Mouse (Mus musculus): ENCODE data around the gene Rapgef1.
A peak's percentile ranks its signal among the peaks of the same experiment; 100 is the strongest.

Gene Rapgef1

DNA sequence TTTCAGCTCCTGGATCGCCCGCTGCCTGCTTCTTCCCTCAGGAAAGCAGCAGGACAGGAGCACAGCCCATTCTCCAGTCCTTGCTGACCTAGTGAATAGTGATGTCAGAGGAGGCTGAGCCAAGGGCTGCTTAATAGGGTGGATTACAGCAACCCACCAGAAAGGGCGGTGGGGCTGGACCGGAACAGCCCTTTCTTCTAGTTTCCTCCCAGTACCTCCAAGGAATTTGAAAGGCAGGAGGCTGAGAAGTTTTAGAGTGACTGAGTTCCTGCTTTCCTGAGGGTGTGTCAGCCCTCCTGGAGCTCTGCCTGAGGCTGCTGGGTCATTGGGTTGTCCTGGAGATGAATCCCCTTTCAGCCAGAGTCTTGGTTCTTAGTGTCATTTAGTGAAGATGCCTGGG is 23.9 kb downstream of the Rapgef1 start:
- DNase-seq (ENCODE audit: low spot score in 2 of 2), result no peak

DNA sequence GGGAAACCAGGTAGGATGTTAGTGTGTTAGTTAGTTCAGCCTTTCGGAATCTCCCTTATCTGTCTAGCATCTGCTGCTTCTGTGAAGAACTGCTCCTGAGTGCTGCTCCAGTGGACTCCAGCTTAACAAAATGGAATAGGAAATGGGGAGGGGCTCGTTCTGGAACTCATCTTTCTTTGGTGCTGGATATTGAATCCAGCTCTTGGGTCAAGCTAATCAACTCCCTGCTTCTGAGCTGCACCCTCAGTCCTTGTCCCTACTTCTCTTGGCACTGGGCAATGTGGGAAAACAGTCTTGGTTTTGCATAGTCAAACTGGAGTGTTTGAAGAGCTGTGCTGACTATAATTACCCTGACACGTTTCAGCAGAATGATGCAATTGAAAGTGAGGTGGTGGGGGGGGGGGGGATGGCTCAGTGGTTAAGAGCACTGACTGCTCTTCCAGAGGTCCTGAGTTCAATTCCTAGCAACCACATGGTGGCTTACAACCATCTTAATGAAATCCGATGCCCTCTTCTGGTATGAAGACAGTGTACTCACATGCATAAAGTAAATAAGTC is 25.6 kb downstream of the Rapgef1 start:
- DNase-seq (ENCODE audit: low spot score in 2 of 2), result no peak

DNA sequence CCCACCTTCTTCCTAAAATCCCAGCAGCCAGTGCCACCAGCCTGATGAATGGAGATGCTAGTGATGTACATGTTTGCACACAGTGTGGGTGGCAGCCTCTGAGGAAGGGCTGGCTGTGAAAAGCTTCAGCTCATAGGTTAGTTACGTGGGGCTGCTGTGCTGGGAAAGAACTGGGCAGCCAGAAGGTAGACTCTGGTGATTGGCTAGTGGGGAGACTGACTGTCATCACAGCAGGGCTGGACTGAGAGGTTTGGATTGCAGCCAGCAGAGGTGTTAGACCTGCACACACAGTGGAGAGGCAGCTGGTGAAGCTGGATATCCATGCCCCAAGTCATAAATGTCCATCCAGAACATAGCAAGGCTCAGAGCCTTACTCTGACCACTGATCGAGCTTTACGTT is 27.1 kb downstream of the Rapgef1 start:
- no peak for DNase-seq (ENCODE audit: low spot score in 2 of 2)

DNA sequence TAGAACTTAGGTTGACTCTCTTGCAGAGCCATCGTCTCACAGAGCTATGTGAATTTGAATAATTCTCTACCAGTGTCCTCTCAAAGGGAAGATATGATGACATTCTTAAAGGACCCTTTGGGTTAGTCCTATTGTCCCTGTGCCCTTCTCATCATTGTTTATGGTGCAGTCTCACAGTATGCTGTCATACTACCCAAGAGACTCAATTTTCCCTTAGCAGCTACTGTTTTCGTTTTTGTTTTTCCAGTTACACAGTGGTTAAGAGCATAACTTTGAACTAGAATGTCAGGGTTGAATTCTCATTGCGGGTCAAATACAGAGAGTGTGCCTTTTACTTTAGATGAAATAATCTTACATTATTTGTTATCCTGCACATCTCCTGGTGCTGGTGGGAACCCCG is 27.6 kb downstream of the Rapgef1 start:
- no peak for DNase-seq (ENCODE audit: low spot score in 2 of 2)

DNA sequence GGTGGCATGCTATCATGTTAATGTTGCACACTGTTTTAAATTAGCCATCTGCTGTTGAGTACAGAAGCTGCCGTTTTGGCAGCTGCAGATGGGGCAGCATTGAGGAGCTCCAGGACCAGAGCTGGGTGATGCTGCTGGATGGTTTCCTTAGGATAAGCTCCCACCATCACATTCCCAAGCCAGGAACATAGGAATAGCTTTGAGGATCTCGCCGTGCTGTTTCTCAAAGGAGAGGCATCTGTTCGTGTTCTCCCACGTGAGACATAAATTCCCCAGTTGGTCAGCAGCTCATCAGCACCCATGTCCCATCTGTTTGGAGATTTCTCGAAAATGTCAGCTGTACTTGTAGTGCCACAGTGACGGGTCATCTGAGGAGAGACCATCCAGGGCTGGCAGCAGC is 28.3 kb downstream of the Rapgef1 start:
- DNase-seq (ENCODE audit: low spot score in 2 of 2), result no peak

DNA sequence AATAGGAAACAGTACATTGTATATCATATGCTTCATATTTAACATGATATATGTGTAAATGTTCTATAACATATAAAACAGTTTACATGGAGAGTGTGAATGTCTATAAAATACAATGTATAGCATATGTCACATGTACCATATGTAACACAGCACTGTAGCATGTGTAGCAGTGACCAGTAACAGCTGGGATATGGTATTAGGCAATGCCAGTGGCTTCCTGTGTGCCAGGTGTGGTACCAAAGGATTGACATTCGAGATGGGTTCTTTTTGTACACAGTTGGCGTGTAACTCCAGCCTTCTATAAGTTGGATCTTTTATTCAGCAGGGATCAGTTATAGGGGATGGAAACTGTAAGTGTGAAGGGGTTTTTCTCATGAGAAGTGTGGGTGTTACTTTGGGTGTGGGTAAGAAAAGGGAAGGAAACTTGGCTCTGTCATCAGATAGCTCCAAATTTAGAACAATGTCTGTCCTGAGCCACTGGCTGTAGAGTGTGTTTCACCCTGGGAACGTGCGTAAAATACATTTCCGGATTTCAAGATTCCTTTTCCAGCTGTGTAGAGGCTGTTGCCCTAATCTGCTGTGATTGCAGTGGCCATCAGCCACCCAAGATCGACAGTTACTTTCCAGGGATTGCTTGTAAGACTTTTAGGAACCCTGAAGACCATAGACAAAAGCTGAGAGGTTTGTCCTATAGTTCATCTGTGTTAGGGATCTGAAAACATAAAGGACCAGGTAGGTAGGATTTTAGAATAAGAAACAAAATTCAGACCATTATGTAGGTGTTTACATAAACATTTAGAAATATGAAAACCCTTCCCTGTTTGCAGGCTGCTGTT is 29.7 kb downstream of the Rapgef1 start:
- peak; percentile 64 to 73 for DNase-seq (ENCODE audit: low spot score in 2 of 2)

DNA sequence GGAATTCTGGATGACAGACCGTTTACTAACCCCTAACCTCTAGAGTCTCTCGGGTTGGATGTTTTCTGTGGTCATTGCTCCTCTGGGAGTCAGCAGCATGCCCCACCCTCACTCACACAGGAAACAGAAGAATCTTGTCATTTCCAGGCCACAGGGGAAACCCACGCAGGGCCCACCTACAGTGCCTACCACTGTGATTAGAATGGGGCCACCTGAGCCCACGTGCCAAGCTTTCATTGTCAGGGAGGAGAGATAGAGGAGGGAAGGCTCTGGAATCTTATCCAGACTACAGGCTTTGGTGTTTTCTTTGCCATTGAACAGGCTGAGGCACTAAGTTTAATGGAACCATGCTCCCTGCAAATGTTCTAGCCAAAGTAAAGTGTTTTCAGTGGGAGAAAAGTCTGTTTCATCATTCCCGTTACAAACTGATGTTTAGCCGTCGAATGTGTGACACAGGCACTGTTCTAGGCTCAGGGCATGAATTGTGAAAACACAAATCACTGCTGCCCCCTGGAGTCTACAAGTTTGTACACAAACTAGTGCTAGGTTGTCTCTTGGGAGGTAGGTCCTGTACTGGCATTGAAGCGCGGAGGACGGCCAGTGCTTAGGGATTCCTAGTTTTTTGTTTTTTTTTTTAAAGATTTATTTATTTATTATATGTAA is 30.4 kb downstream of the Rapgef1 start:
- peak; percentile 68 to 76 for DNase-seq (ENCODE audit: low spot score in 2 of 2)

DNA sequence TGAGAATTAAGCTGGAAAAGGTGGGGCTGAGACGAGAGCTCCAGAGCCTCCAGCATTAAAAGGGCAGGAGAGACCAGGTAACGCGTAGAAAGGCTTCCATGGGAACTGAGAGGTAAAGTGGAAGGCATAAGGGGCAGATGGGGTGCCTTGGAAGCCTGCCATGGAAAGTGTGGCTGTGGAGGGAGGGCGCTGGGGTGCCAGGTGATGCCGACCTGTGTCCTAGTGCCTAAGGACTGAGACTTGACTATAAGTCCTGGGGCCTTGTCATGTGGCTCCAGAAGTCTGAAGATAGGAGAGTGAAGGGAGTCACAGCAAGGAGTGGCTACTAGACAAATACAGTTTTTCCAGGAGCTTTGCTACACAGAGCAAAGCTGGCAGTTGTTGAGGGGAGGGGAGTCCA is 32.4 kb downstream of the Rapgef1 start:
- no peak for DNase-seq (ENCODE audit: low spot score in 2 of 2)

DNA sequence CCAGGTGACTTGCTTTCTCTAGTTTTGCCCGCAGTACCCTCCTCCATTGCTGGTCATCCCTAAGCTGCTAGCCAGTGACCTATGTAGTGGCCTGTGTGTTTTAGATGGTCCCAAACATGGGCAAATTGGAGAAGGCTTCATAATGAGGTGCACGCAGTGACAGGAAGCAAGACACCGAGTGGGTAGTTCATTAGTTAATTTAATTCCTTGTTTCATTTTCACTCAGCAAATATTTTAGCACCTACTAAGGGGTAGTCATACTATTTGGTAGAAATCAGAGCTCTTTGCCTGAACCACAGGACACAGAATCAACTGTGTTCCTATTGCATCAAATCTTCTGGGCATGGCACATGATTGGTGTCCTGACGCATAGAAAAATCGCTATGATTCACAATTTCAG is 35.9 kb downstream of the Rapgef1 start:
- DNase-seq (ENCODE audit: low spot score in 2 of 2), result no peak

DNA sequence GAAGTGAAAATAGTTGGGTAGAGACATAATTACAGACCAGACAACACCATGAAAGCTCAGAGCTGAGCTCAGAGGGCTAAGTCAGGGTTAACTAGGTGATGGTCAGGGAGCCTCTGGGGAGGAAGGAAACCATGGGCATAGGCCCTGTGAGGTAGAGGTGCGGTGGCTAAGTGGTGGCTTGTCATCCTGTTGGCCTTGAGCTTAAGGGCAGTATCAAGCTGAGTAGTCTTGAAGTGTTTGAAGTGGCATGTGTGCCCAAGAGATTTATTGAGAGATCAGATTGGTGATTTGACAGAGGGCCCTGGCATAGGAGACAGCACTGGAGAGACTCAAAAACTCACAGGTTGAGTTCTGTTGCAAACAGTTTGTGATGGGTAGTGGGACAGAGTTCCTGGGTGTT is 36.6 kb downstream of the Rapgef1 start:
- DNase-seq (ENCODE audit: low spot score in 2 of 2), result no peak

DNA sequence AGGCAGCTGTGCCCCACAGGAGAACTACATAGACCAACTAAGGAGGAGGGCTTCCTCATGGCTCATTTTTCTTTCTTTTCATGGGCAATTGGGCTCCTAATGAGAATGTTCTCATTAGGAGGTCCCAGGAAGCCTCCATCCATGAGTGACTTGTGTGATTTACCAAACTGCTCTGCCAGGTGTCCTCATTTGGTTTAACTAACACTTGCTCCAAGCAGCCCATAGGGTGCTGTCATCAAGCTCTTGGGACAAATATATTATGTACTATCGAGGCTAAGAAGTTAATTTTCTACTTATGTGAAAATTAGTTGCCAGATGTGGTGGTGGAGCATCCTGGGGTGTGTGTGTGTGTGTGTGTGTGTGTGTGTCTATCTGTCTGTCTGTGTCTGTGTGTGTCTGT is 37.6 kb downstream of the Rapgef1 start:
- no peak for DNase-seq (ENCODE audit: low spot score in 2 of 2)

DNA sequence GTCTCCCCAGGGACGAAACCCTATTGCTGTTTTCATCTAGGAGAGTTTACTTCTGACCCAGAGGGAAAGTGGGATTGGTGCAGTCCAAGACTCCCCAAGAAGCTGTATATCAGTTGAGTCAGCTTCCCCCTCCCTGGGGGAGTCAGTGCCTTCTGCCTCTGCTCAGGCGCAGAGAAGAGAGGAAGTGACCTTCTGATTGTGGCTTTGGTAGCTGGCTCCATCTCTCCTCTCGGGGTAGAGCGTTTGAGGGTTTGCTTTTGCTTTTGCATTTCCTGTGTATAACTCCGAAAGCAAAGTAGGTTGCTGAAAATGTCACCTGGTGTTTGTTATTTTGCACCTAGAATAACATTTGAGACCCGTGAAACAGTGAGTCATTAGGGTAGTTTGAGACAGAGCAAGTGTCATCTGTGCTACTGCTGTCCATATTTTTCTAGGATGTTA is 42.3 kb downstream of the Rapgef1 start:
- peak; percentile 84 to 86 for DNase-seq (ENCODE audit: low spot score in 2 of 2)

DNA sequence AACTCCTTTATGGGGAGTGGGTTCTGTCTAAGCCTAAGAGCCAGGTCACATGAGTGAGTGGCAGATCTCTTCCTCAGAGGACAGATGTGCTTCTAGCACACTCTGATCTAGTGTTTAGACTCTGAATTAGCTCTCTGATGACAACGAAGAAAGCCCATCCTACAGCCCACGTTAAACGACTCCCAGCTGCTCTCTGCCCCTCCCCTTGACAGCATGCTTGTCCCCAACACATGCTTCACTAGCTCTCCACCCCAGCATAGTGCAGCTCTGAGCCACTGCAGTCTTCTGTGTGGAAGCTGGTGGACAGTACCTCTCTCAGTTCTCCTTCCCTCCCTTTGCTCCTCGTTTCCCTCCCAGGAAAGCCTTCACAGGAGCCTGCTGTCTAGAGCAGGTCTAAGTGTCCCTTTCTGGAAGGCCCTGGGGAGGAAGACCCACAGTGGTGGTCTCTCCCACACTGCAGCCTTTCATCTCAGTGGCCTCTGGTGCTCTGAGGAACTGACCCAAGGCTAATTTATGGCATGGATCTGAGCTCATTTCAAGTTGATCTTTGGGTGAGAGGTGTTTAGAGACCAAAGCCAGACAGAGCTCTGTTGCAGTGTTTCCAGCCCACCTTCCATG is 43.8 kb downstream of the Rapgef1 start:
- no peak for DNase-seq (ENCODE audit: low spot score in 2 of 2)

DNA sequence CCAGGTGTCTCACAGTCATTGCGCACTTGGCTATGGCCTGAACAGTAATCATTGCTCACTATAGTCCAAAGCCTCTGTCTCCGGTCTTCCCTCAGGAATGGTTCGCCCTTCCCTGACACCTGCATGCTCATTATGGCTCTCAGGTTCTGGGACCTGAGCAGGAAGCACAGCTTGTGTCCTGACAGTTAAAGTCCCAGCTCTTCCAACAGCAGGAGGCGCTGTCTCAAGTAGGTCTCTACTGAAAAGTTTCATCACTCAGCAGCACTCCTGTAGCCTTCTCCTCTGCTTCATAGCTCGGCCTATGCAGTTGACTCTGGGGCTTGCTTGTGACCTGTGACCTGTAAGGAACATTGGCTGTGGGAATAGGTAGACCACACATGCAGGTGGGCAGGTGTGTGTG is 45.9 kb downstream of the Rapgef1 start:
- DNase-seq (ENCODE audit: low spot score in 2 of 2), result peak in 1 of 2 experiments; percentile 37

DNA sequence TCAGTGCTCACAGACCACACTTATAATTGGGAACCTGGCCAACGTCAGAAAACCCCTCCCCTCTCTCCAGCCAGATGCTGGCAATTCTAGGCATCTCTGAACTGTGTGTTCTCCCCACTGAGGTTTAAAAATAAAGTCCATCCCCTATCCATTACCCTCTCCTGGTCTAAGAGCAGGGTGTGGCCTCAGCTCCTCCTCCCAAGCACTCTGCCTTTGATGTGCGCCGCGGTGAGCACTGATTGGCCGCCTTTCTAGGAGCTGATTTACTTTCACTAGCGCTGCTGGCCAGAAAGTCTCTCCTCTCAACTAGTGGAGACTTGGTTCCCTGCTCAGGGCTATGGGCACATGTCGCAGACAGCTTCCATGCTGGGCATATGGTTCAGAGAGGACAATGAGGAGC is 47.1 kb downstream of the Rapgef1 start:
- no peak for DNase-seq (ENCODE audit: low spot score in 2 of 2)

DNA sequence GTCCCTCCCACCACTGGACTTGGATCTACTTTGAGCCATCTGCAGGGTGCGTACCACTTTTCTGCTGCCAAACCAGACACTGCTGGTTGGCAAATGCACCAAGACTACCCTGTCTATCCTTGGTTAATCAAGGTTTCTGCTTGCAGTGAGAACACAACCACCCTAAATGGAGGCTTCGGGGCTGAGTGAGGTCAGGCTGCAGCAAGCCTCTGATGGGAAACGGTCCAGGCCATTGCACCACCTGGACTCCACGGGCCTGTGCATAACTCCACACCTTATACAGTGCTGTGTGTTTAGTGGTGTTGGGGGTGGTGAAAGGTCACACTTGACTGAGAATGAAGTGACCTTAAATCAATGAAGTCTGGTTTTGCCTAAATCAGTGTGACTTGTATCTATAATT is 47.6 kb downstream of the Rapgef1 start:
- DNase-seq (ENCODE audit: low spot score in 2 of 2), result no peak

DNA sequence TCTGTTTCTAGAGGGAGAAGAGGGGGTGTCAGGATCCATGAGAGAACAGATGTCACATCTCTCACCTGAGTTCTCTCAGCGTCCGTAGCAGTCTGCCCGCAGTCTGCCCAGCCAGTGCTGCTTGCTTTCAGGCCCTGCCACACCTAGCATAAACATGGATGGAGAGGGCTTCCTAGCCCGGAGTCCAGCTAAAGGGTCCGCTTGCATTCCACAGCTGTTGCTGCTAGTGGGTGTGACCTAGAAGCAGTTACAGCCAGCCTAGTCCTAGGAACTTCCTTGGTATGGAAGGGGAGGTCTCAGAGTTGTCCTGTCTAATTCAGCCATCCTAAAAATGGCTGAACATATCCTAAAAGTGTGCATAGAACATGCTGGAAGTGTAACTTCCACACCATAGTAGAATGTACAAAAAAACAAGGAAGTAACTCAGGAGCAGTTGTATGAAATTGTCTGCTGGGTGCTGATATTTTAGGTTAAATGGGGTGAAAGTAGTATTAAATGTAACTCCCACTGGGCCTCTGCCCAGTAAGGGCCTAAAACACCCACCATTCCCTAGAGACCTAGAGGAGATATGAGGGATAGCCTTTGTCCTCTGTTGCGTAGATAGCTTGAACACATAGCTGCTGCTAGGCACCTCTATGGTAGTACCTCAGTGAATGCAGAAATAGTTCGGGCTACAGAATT is 48.6 kb downstream of the Rapgef1 start:
- DNase-seq (ENCODE audit: low spot score in 2 of 2), result no peak

DNA sequence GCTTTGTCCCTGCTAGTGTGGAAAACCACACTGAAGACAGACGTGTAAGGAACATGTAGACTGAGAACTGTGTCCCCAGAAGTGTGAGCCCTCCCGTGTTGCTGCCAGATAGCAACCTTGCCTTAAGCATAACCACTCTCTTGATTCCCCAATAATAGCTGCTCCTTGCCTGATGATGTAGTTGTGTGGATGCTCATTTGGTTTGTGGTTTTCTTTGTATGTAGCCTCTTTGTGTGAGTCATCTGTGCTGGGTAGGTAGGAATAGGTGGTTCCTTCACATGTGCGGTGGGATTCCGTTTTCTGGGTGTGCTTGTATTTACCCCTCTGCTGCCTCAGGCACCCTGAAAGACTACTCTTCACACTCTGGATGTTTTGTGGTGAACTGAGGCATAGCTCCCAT is 49.4 kb downstream of the Rapgef1 start:
- DNase-seq (ENCODE audit: low spot score in 2 of 2), result no peak

DNA sequence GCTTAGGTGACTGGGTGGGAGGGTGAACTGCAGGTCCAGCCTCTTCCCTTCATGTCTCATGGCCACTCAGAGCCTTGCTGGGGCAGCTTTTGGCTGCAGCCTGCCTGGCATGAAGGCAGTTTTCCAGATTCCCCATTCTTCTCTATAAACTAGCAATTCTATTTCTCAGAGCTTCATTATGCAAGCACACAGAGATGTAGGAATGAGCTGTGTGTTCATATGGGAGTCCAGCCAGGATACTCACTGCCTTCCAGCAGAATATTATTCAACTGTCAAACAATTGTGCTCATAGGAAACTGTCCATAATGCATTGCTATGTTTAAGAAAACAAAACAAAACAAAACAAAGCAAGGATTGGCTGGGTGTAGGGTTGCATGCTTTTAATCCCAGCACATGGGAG is 50.2 kb downstream of the Rapgef1 start:
- no peak for DNase-seq (ENCODE audit: low spot score in 2 of 2)

DNA sequence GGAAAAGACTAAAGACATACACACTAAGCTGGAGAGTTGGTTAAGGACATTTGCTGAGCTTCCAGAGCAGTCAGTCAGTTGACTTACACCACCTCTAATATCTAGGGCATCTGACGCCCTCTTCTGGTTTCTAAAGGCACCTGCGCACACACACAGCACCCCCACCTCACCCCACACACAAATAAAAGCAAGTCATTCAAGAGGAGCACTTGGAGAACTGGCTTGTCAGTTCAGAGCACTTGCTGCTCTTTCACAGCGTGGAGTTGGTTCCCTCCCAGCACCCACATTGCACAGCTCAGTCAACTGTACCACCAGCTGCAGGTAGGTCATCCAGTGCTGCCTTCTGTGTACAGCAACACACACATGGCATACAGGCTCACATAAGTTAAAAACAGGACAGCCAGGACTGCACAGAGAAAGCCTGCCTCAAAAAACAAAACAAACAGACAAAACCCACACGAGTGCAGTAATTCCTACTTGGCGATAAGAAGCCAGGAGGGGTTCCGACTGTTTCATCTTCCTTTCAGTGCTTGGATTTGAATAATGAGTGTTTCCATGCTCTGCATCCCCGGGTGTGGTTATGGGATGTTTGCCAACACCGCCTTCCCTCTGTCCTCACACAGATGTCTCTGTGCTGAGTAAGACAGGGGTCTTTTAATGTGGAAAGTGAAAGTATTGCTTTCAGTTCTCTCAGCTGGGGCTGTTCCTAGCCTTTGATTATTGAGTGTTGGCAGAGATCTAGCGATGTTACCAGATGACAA is 50.9 kb downstream of the Rapgef1 start:
- DNase-seq (ENCODE audit: low spot score in 2 of 2), result peak; percentile 70 to 77

DNA sequence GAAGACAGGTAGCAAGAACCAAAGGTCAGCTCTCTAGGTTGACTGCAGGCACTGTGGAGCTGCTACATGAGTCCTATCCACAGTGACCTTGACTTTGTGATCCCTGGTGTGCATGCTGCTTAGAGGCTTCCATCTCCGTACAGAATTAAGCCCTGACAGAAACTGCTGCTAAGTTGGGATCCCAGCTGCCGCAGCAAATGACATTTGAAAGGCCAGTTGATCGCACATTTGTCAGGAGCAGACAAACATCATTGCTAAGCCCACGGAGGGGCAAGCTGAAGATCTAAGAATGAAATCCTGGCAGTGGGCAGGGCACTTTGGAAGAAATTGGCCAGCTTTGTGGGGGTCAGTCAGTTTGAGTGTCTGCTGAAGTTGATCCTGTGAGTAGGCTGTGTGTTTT is 51.9 kb downstream of the Rapgef1 start:
- no peak for DNase-seq (ENCODE audit: low spot score in 2 of 2)

Measured in spleen, postnatal 36 days (tissue).